Mouse (Mus musculus) MEL (cell line): Measurements from ENCODE around the gene Mdk. TPM values are rescaled to one million over a fixed set of nuclear protein-coding genes. Genes with fewer than 3 reads are reported as not detected.

Experiments
- DNase-seq: peaks from one replicate; pipeline ENCODE4 v3.0.0; 2011; ENCODE audit warnings: low read depth, low spot score
- H3K27ac ChIP-seq: 2 replicates; pipeline ENCODE4 v1.5.1; 2012; ENCODE audit warnings: low read depth, mild to moderate bottlenecking, control low read depth, low read length, moderate library complexity; ENCODE audit not compliant: control insufficient read depth
- H3K27me3 ChIP-seq, 2 experiments: fragments of 150-350 bp in 1 of 2; sonication (generic) in 1 of 2; 2 replicates each; pipeline ENCODE4 v1.6.1; 2012; ENCODE audit warnings: low read length in 2 of 2, mild to moderate bottlenecking in 2 of 2, improper control_type of control experiment in 1 of 2, moderate library complexity in 1 of 2; ENCODE audit not compliant: insufficient read depth in 2 of 2, control insufficient read depth in 1 of 2
- H3K36me3 ChIP-seq, 2 experiments: 2 replicates each; pipeline ENCODE4 v1.6.1; 2012 to 2014; ENCODE audit warnings: low read length in 2 of 2, improper control_type of control experiment in 1 of 2, inconsistent platforms in 1 of 2, mild to moderate bottlenecking in 1 of 2; ENCODE audit not compliant: insufficient read depth in 2 of 2, control insufficient read depth in 1 of 2
- H3K4me1 ChIP-seq, 2 experiments: fragments of 150-350 bp in 1 of 2; sonication (generic) in 1 of 2; 2 replicates each; pipeline ENCODE4 v1.6.1; 2012; ENCODE audit warnings: low read length in 2 of 2, improper control_type of control experiment in 1 of 2, mild to moderate bottlenecking in 1 of 2; ENCODE audit not compliant: insufficient read depth in 2 of 2, control insufficient read depth in 1 of 2
- H3K4me3 ChIP-seq, 2 experiments: fragments of 150-350 bp in 1 of 2; sonication (generic) in 1 of 2; 2 replicates each; pipeline ENCODE4 v1.5.1; 2012; ENCODE audit warnings: low read depth in 2 of 2, low read length in 2 of 2, mild to moderate bottlenecking in 2 of 2, moderate library complexity in 2 of 2, control low read depth in 1 of 2, improper control_type of control experiment in 1 of 2; ENCODE audit not compliant: control insufficient read depth in 1 of 2, insufficient read depth in 1 of 2
- H3K79me2 ChIP-seq: 2 replicates; pipeline ENCODE4 v1.6.1; 2012; ENCODE audit warnings: mild to moderate bottlenecking, low read length, moderate library complexity; ENCODE audit not compliant: control insufficient read depth, poor library complexity, insufficient read depth
- H3K9ac ChIP-seq: 2 replicates; pipeline ENCODE4 v1.6.1; 2012; ENCODE audit warnings: low read depth, mild to moderate bottlenecking, control low read depth, low read length, moderate library complexity; ENCODE audit not compliant: control insufficient read depth, poor library complexity, severe bottlenecking
- H3K9me3 ChIP-seq: fragments of 150-350 bp; sonication (generic); replicated peaks from 2 replicates; pipeline ENCODE4 v1.6.1; 2012; ENCODE audit warnings: mild to moderate bottlenecking, low read length, improper control_type of control experiment, moderate library complexity; ENCODE audit not compliant: insufficient read depth
- BHLHE40 ChIP-seq: IDR thresholded peaks from 2 replicates; pipeline ENCODE4 v1.6.1; 2012; ENCODE audit warnings: low read depth, mild to moderate bottlenecking, inconsistent platforms, low read length, improper control_type of control experiment, borderline replicate concordance
- CHD1 ChIP-seq: IDR thresholded peaks from 2 replicates; pipeline ENCODE4 v1.6.1; 2012; ENCODE audit warnings: low read depth, mild to moderate bottlenecking, inconsistent platforms, low read length, improper control_type of control experiment
- CTCF ChIP-seq, 3 experiments: IDR thresholded peaks in 2 of 3; conservative IDR thresholded peaks in 1 of 3; 2 replicates each; pipeline ENCODE4 v1.5.1; 2011 to 2012; ENCODE audit warnings: low read length in 3 of 3, low read depth in 2 of 3, mild to moderate bottlenecking in 2 of 3, improper control_type of control experiment in 1 of 3, inconsistent platforms in 1 of 3, mixed read lengths in 1 of 3, moderate library complexity in 1 of 3; ENCODE audit not compliant: control insufficient read depth in 1 of 3, insufficient read depth in 1 of 3, poor library complexity in 1 of 3, severe bottlenecking in 1 of 3
- EP300 ChIP-seq, 2 experiments: IDR thresholded peaks; 2 replicates each; pipeline ENCODE4 v1.6.1; 2011; ENCODE audit warnings: improper control_type of control experiment in 2 of 2, low read length in 2 of 2, low read depth in 1 of 2, mild to moderate bottlenecking in 1 of 2
- ETS1 ChIP-seq: IDR thresholded peaks from 2 replicates; pipeline ENCODE4 v1.6.1; 2012; ENCODE audit warnings: low read depth, mild to moderate bottlenecking, inconsistent platforms, low read length, improper control_type of control experiment, moderate library complexity
- GABPA ChIP-seq: IDR thresholded peaks from 2 replicates; pipeline ENCODE4 v1.6.1; 2012; ENCODE audit warnings: low read depth, mild to moderate bottlenecking, inconsistent platforms, low read length, improper control_type of control experiment, moderate library complexity
- GATA1 ChIP-seq: IDR thresholded peaks from 2 replicates; pipeline ENCODE4 v1.6.1; 2011; ENCODE audit warnings: low read depth, low read length, improper control_type of control experiment
- MAFK ChIP-seq: IDR thresholded peaks from 2 replicates; pipeline ENCODE4 v1.6.1; 2011; ENCODE audit warnings: low read depth, mild to moderate bottlenecking, low read length, improper control_type of control experiment, borderline replicate concordance
- MEF2A ChIP-seq: IDR thresholded peaks from 2 replicates; pipeline ENCODE4 v1.6.1; 2014; ENCODE audit warnings: low read depth, mild to moderate bottlenecking, inconsistent platforms, low read length, improper control_type of control experiment; ENCODE audit not compliant: poor library complexity, insufficient replicate concordance, severe bottlenecking; ENCODE audit errors: extremely low read depth
- MXI1 ChIP-seq: IDR thresholded peaks from 2 replicates; pipeline ENCODE4 v1.6.1; 2011; ENCODE audit warnings: mild to moderate bottlenecking, low read depth, low read length, improper control_type of control experiment
- NELFE ChIP-seq: IDR thresholded peaks from 2 replicates; pipeline ENCODE4 v1.6.1; 2011; ENCODE audit warnings: low read depth, low read length, improper control_type of control experiment
- POLR2AphosphoS2 ChIP-seq: IDR thresholded peaks from 2 replicates; pipeline ENCODE4 v1.6.1; 2011; ENCODE audit warnings: low read length, improper control_type of control experiment
- SIN3A ChIP-seq: IDR thresholded peaks from 2 replicates; pipeline ENCODE4 v1.6.1; 2012; ENCODE audit warnings: low read length, improper control_type of control experiment, inconsistent platforms
- TAL1 ChIP-seq: IDR thresholded peaks from 2 replicates; pipeline ENCODE4 v1.6.1; 2012; ENCODE audit warnings: mild to moderate bottlenecking, inconsistent platforms, low read length, moderate library complexity, mixed read lengths
- USF1 ChIP-seq: IDR thresholded peaks from 2 replicates; pipeline ENCODE4 v1.6.1; 2014; ENCODE audit warnings: low read depth, mild to moderate bottlenecking, inconsistent platforms, low read length, improper control_type of control experiment, moderate library complexity
- USF2 ChIP-seq, 2 experiments: IDR thresholded peaks; 2 replicates each; pipeline ENCODE4 v1.6.1; 2011 to 2012; ENCODE audit warnings: improper control_type of control experiment in 2 of 2, low read length in 2 of 2, borderline replicate concordance in 1 of 2, inconsistent platforms in 1 of 2, low read depth in 1 of 2, mild to moderate bottlenecking in 1 of 2; ENCODE audit not compliant: insufficient read depth in 1 of 2
- ZMIZ1 ChIP-seq: IDR thresholded peaks from 2 replicates; pipeline ENCODE4 v1.6.1; 2012; ENCODE audit warnings: low read depth, mild to moderate bottlenecking, inconsistent platforms, low read length, improper control_type of control experiment, moderate library complexity
- polyA plus RNA-seq, 2 experiments: library from polyadenylated mRNA; stranded (reverse) in 1 of 2; unstranded in 1 of 2; fragments of >175 nt in 1 of 2; fragments of >200 nt in 1 of 2; gene quantifications; 2 replicates each; pipeline versions ENCODE4 v1.2.1 to v1.2.4; 2012; ENCODE audit warnings: low replicate concordance in 2 of 2, low read depth in 1 of 2; ENCODE audit not compliant: insufficient read length in 2 of 2, insufficient read depth in 1 of 2, missing spikeins in 1 of 2
- total RNA-seq: library from RNA; depleted of rRNA; stranded (reverse); fragments of 300-350 nt; gene quantifications from 2 replicates; pipeline ENCODE4 v1.2.3, GENCODE M21; 2012

The Mdk gene
- total and polyA plus RNA-seq, 3 experiments: 0.19 to 3.4 TPM; not detected in 1

- TF ChIP-seq GABPA (no peak), TAL1 (no peak), POLR2AphosphoS2 (no peak), MAFK (no peak), USF2 (IDR thresholded peaks at IDR 0.05; ENCODE audit: borderline replicate concordance in 1 of 2, insufficient read depth in 1 of 2, low read depth in 1 of 2, low read length in 2 of 2) (no peak), GATA1 (no peak), BHLHE40 (no peak), NELFE (peak; percentile 41; the same call in 1 of the 2 replicates), USF1 (no peak)
Observed at GRCm38 (mm10) chr2:91965417-91965816, 33.3 kb upstream of the Mdk start (continued).

GRCm38 (mm10) chr2:91964610-91965204 lies 32.6 kb upstream of the Mdk start:
- Histone ChIP-seq H3K27me3 (no peaks in the 10 kb centered on the region; a peak in 1 of 4 replicates), H3K36me3 (peaks cover 0 to 16% of the 10 kb centered on the region in 2 experiments; a peak in 2 of 4 replicates), H3K4me3 (peak overlapping the region; percentile 80 to 84), H3K4me1 (peaks cover 7 to 25% of the 10 kb centered on the region in 2 experiments; a peak in 3 of 4 replicates), H3K9me3 (no peaks in the 10 kb centered on the region), H3K27ac (peak overlapping the region; percentile 54), H3K9ac (peak overlapping the region; percentile 86), H3K79me2 (peaks cover 30% of the 10 kb centered on the region)
- peak; percentile 46 for DNase-seq
- TF ChIP-seq SIN3A (no peak), MXI1 (peak; percentile 54), CHD1 (no peak), CTCF (IDR thresholded peaks at IDR 0.05 in 2 of 3, conservative IDR thresholded peaks at IDR 0.05 in 1 of 3; ENCODE audit: control insufficient read depth in 1 of 3, insufficient read depth in 1 of 3, low read depth in 2 of 3, low read length in 3 of 3, poor library complexity in 1 of 3, severe bottlenecking in 1 of 3) (no peak), ZMIZ1 (0 out of 2 replicates have a peak, but pooled peaks have one; percentile 9), MEF2A (no peak), EP300 (IDR thresholded peaks at IDR 0.05; ENCODE audit: low read depth in 1 of 2, low read length in 2 of 2) (peak; percentile 5 to 31; a peak in 2 of 4 replicates), ETS1 (0 out of 2 replicates have a peak, but pooled peaks have one; percentile 19)
